Mouse (Mus musculus) neutrophil, adult 5-6 weeks (primary cell): ENCODE data around the gene Prdm2. TPM values are rescaled to one million over a fixed set of nuclear protein-coding genes. Genes with fewer than 3 reads are reported as not detected.

Experiments used
- ATAC-seq: fragments of 151-379, 151-347 bp; 2 replicates; pipeline ENCODE4 v1.8.0; 2017; ENCODE audit warnings: mild to moderate bottlenecking, moderate TSS enrichment; ENCODE audit not compliant: insufficient number of reproducible peaks, poor library complexity, low FRiP score, severe bottlenecking; ENCODE audit errors: extremely low read depth
- total RNA-seq: library from RNA; stranded (forward); fragments of 200-1000 nt; gene quantifications from 2 replicates; pipeline ENCODE4 v1.2.3, GENCODE M21; 2017

The Prdm2 gene
- total RNA-seq, 1 experiment from 2014 or later: 68.1 TPM

DNA sequence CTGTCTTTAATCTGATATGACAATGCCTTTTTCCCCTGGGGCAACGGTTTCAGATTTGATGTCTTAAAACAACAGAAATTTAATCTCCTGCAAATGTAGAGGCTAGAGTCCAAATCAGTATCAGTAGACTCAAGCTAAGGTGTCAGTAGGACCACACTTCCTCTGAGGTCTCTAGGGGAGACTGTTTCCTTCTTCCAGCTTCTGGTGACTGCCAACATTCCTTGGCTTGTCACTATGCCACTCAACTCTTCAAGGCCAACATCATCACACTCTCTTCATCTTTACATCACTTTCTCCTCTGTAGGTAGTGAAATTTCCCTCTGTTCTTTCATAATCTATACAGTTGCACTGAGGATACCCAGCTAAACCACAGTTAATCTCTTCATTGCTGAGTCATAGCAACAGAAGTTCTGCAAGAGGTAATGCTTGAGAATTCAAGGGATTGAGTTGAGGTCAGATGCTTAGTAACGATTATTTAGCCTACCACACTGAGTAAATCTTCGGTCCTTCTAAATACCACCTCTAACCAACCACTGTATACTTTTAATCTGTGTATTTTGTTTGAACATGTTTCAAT lies 1.5 kb upstream of the Prdm2 start:
- no peak for ATAC-seq

DNA sequence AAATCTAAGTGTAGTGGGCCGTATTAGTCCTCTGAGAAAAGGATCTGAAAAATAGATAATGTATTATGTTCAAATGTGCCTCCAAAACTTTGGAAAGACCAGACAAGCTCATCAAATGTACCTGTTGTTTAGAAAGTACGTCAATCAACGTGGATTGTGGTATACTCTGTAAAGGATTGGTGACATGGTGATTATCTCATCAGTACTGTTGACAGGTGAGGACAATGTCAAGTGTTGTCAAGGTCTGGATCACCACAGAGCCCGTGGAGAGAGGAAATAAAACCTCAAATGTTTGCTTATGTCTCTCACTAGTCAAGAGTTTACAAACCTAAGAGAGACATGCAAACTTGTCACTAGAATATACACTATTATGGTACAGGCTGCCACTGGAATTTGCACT lies 776 bp upstream of the Prdm2 start:
- ATAC-seq: no peak

DNA sequence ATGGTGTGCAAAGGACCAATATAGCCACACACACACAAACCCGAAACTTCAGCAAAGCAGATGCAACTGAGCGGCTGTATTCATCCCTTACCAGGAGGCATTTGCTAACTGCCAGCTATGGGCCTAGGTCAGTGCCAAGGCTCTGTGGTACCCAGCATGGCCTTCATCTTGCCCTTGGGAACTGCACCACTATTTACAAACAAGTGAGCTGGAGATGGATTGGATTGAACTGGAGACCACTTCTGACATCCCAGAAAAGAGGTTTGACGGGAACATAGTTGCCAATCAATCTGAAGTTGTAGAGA lies 332 bp upstream of the Prdm2 start:
- ATAC-seq: no peak

DNA sequence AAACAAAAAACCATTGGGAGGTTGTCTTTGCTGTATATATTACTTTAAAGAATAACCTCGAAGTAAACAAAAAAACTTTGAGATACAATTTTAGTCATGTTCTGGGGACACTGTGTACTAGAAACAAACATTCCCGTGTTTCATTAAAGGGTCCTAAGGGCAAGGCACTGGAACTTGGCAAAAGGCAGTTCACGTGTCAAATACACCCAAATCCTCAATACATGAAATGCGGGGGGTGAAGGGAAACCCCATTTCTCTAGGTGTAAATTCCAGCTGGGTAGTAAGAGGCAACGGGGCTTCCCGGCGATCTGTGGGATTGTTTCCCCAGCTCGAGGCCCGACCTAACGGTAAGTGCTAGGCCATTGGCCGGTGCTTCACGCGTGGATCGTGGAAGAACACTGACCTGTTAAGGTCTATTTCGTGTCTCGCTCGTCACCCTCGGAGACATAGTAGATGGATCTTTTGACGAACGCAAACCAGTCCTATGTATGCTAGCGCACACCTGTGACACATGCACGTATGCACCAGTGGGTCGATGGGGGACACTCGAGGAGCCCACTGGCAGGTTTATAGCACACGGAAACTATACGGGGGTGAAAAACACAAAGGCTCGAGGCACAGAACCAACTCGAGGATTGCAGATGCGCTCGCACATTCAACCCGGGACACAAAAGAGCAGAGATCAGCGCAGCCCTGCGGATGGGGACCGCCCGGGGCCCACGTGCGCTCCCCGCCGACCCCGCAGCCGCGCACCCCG lies 1.0 kb downstream of the Prdm2 start:
- peak; percentile 21; the same call in 1 of the 2 replicates for ATAC-seq

DNA sequence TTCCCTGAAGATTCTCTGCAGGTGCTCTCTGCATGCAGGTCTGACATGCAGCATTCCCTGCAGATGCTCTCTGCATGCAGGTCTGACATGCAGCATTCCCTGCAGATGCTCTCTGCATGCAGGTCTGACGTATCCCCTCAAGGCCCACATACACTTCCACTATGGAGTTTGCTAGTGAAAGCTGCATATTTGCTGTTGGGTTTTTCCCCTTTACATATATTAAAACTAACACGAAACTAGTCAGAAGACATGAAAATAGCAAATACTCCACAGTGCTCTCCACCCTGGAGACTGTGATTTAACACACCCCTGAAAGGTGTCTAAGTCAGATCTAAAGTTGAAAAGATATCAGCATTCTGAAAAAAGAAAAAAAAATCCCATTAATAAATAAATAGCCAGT lies 2.8 kb downstream of the Prdm2 start:
- ATAC-seq: no peak

DNA sequence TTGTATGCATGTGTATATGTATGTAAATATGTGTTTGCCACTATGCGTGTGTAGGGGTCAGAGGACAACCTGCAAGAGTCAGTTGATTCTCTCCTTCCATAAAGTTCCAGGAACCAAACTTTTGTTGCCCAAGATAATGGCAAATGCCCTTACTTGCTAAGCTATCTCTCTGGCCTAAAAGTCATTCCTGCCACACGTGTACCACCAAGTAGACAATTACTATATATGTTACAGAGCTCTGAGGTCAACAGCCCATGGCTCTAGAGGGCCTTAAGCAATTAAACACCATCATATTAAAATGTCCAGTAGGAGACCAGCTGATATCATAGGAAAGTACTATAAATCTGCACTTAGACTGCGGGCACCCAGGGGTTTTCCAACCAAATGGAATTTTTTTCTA lies 10.1 kb downstream of the Prdm2 start:
- ATAC-seq: no peak

DNA sequence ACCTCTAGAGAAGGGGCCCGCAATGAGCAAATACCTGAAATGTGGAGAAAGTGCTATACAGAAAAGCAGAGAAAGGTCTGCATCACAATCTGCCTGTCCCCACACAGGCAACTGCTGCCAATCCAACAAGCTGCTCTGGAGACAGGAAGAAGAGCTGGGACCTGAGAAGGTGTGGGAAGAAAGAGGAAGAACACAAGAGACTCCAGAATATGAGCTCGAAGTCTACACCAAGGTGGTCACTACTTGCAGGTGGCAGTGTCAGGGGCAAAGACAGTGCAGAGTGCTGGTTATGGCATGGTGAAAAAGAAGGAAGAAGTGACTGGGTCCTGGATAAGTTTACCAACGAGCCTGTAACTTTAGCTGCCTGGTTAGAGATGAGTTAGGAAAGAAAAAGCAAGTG lies 14.4 kb downstream of the Prdm2 start:
- no peak for ATAC-seq

DNA sequence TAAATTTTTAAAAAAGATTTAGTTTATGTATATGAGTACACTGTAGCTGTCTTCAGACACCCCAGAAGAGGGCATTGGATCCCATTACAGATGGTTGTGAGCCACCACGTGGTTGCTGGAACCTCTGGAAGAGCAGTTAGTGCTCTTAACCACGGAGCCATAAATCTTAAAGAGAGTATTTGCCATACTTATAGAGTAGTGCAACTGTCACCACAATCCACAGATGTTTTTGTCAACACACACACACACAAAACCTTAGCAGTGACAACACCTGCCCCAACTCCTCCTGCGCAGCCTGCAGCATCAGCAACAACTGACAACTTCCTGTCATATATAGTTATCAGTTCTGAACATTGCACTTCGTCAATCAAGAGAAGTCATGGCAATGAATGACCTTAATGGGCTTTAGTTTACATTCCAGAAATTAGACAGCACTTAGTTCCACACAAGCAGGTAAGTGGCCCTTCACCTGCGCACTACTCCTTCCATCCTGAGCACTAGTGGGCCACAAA lies 14.9 kb downstream of the Prdm2 start:
- ATAC-seq: no peak

DNA sequence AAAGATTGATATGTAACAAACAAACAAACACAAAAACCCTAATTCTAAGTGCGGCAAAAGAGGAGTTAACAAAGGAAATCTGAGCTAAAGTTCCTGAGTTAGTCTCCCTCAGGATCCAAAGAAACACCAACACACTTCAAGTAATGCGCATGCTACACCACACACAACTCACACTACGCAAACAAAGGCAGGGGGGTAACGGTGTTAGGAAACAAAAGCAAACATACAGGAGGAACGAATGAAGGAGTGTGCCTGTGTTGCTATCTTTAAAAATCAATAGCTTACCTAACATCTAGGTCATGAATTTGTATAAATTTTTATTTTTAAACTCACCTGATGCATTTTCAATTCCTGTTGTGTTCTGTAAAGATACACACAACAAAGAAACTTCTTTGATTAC lies 18.5 kb downstream of the Prdm2 start:
- ATAC-seq: no peak

DNA sequence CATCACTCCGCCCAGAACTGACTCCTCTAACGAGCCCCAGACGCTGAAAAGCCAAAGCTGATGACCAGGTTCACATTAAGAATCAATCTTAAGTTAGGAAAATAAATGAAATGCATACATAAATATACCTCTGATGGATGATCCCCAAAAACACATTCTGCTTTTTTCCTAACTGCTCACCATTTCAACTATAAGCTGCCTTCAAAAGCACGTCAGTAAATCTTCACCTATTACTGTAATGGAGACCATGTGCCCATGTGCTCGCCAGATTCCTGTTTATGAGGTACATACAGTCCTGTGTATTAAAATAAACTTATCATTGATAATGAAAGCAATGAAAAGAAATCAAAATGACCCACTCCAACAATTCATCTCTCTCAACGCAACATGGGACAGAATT lies 19.6 kb downstream of the Prdm2 start:
- no peak for ATAC-seq

DNA sequence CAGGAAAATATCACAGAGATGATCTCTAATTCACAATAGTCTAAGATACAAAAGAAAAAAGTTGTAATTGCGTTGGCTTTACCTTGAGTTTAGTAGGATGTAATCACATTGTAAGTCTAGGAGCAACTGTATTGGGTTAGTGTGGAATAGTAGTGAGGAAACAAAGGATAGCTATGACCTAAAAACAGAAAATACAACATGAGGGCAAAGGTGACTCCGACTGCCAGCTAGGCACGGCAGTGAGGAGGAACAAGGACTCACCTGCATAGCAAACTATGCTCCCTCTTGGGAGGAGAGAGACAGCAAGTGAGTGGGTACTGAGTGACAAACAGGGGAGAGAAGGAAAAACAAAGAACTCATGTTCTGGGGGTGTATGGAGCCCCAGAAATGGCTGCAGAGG lies 21.0 kb downstream of the Prdm2 start:
- ATAC-seq: no peak

DNA sequence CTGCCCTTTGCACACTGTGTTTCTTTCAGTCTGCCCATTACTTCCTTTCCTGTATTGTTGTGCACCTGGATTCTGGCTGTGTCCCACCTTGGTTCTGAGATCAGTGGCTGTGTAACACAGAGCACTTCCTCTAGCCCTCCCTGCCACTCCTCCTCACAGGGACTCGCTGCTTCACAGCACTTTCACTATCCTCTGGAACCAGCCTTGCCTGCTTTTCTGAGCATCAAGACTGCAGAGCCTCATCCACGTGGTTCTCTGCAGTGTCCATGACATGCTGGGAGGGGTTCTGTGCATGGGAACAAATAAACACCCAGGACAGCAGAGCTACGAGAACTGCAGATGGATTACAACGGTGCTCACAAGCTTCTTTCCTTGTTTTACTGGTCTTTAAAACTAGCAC lies 22.1 kb downstream of the Prdm2 start:
- peak; percentile 67; the same call in 1 of the 2 replicates for ATAC-seq

DNA sequence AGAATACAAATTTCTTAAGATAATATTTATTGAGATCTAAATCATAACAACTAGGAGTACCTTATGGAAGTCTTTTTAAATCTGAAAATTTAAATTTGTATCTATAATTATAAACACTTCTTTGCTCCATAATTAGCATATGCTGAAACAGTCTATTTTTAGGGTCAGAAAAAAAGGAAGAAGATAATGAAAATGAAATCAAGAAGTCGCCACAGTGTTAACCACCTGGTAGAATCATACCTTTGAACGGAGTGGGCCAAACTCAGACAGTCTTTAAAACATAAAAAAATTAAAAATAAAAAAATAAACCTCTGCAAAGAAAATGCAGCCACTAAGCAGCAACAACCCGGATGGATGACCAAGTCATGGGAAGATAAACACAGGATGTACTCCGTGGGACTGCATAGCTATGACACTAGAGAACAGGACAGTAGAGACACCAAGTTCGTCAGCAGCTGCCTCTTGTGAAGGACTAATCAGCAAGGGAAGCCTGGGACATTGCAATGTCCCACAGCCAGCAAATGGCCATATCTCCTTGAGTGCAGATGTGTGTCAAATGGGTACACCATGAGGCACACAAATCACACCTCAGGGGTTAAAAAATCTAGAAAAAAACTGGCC lies 24.1 kb downstream of the Prdm2 start:
- ATAC-seq: no peak

DNA sequence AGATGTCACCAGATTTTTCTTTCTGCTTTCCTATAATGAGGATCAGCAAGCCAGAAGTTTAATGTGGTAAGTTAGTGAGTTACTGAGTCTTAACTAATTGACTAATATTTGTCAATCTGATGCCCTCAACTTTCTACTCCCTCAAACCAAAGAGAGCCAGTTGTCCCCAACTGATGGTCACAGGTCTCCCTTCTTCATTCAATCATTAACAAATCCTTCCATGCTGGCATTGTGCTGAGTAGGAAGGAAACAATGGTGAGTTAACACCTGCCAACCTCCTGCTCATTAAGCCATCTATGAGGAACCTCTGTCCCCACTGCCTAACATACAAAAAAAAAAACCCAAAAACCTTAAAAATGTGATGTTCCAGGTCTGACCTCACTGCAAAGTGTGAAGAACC lies 26.7 kb downstream of the Prdm2 start:
- ATAC-seq: no peak

DNA sequence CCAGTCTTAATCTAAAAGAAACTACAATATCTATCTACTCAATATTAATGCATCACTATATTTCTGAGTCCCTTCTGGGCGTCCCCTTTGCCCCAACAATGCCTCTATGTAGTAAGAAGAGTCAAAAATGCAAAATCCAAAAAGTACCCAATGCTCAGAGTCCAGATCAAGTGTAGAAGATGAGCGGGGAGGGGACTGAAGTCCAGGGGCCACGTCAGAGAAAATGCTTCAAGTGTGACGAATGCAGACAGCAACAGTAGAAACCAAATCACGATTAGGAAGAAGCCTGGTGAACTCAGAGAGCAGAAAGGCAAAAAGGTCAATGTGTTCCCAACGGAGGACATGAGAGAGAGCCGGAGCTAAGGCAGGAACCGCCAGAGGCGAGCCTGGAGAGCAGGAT lies 27.3 kb downstream of the Prdm2 start:
- no peak for ATAC-seq

DNA sequence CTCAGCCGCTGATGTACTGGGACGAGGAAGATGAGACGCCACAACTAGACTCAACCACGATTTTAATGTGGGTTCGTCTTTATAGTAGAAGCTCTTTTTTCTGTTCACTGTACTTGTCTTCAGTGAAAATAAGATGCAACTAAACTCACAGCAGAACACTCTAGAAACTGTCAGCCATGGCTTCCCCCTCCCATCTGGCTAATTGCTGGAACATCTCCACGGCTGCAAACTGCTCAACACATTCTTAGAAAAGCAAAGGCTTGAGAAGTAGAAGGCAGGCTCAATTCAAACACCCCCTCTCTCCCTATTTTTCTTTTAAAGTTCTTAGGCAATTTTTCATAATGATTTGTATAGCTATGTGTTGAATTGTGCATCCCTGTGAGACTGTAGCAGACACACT lies 29.7 kb downstream of the Prdm2 start:
- no peak for ATAC-seq

DNA sequence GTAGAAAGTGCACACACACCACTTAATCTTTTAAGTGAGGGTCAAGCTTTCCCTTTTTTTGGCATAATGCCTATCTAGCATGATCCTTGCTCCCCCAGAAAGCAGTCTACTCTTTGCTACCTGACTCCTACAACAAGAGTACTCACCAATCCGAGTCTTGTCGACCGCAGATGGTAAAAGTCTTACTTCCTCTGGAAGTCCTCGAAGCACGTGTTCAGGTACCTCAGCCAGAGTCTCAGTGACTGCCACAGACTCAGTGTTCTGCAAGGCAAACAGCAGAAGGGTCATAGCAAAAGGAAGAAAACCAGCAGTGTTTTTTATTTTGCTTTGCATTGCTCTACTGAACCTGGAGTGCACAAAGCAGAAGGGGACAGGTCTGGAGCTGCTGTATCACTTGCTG lies 32.1 kb downstream of the Prdm2 start:
- peak; percentile 70 for ATAC-seq

DNA sequence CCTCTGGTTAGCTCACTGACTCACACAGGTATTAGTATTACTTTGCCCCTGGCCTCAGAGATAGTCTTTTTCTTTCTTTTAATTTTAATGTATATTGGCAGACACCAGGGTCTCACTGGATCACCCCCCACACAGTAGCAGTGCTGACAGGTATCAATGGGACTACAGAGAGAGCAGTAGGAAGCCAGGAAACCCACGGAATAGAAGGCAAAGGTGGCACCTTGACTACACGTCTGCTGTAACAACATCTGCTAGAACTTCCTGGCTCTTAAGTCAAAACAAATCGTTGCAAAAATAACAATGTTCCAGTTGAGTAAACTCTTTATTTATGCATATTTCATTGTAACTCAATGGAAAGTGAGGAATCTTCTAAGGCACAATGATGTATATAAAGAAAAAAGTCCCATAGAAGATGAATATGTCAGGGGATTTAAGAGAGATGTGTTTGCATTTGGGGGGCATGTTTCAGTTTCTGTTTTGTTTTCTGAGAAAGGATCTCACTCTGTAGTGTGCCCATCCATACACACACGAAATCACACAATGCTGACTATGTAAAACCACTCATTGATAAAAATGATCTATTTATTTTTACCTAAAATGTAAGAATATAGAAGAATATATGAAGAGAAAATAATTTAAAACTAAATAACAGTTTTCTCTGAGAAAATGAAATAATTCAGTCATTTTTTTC lies 41.0 kb downstream of the Prdm2 start:
- ATAC-seq: 0 out of 2 replicates have a peak, but pooled peaks have one; percentile 44

DNA sequence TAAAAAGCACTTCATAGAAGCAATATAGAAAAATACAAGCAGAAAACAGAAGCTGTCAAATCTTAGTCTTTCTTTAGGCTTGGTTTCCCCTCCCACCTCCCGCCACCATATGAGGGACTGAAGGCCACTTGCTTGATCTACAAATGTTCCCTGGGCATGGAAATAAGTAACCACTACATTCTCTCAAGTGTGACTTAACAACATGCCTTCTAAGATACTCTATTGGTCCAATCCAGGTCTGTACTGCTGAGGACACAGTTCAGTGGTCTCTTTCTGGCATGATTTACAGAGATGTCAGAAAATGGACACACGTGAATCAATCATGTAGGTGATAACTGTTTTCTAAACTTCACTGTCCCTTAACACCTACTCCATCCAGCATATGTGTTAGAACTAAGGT lies 42.5 kb downstream of the Prdm2 start:
- no peak for ATAC-seq

DNA sequence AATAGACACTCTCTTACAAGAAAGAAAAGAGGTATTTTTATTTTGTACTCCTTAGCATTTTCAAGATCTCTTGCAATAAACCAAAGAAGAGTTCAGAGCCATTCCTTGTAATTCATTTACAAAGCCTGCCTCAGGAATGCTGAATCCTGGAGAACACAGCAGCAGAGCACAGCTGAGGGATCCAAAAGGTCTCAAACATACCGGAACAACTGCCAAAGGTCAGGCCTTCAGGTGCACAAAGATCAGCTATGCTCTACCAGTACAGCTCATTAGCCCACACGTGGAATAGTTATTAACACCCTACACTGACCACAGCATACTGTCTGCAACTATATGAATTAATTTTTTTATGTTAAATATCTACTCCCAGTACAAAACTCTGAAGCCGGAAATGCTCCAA lies 44.7 kb downstream of the Prdm2 start:
- ATAC-seq: no peak
